Mouse (Mus musculus) cortical plate, adult 2 months (tissue): ENCODE data around the gene Srcin1.

Experiments
- CTCF ChIP-seq: fragments of 200-500 bp; IDR thresholded peaks from 2 replicates; pipeline ENCODE4 v1.5.1; 2011; ENCODE audit warnings: mild to moderate bottlenecking, control low read depth, low read length; ENCODE audit not compliant: insufficient read depth; ENCODE audit errors: extremely low read depth
- POLR2A ChIP-seq: fragments of 200-500 bp; IDR thresholded peaks from 2 replicates; pipeline ENCODE4 v1.6.1; 2011; ENCODE audit warnings: mild to moderate bottlenecking, low read length, control low read depth; ENCODE audit not compliant: insufficient read depth; ENCODE audit errors: extremely low read depth

DNA sequence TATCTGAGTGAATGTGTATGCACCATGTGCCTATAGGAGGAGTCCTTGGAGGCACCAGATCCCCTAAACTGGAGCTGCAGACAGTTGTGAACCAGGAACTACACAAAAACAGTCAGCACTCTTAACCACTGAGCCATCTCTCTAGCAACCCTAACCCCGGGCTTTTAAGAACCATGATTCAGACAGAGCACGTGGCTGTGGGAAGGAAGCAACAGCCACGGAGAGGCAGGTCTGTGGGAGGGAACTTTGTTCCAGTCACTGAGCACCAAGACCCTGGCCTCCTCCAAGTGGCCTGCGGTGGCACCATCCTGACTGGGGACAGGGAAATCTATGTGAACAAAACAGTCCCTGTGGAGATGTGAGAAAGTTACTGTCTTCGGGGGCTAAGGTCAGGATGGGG, 15.9 kb upstream of the Srcin1 start:
- no peak for TF ChIP-seq POLR2A
- no peak for TF ChIP-seq CTCF
